Mouse (Mus musculus) spleen, adult 2 months (tissue): ENCODE measurements around the gene Rest.

Experiments
- CTCF ChIP-seq: fragments of 200-500 bp; IDR thresholded peaks from 2 replicates; pipeline ENCODE4 v1.5.1; 2011; ENCODE audit warnings: mild to moderate bottlenecking, inconsistent platforms; ENCODE audit not compliant: insufficient read depth, insufficient read length, insufficient replicate concordance; ENCODE audit errors: extremely low read depth
- POLR2A ChIP-seq: fragments of 200-500 bp; IDR thresholded peaks from 2 replicates; pipeline ENCODE4 v1.6.1; 2011; ENCODE audit warnings: low read depth, low read length, inconsistent platforms

- no peak for TF ChIP-seq POLR2A
- no peak for TF ChIP-seq CTCF
Measured at GRCm38 (mm10) chr5:77253154-77253553, 12.1 kb upstream of the Rest start.
